Mouse (Mus musculus): Measurements from ENCODE around the gene R3hdm1.

Gene R3hdm1

GRCm38 (mm10) chr1:128282924-128283323 lies 179.8 kb downstream of the R3hdm1 start:
- Histone ChIP-seq H3K4me1 (replicated peaks; ENCODE audit: low read depth, low read length) (peaks cover 16% of the 10 kb centered on the region), H3K36me3 (ENCODE audit: insufficient read depth, low read length) (peaks cover 9% of the 10 kb centered on the region; the same call in 1 of the 2 replicates), H3K27me3 (ENCODE audit: insufficient read depth, low read length) (peaks cover 7% of the 10 kb centered on the region; the same call in 1 of the 2 replicates), H3K4me3 (replicated peaks; ENCODE audit: low read length) (no peak overlapping the region), H3K9me3 (ENCODE audit: low read length) (no peaks in the 10 kb centered on the region)
- no peak for TF ChIP-seq NANOG (IDR thresholded peaks at IDR 0.05; ENCODE audit: borderline replicate concordance, low read length)
- TF ChIP-seq CTCF (conservative IDR thresholded peaks at IDR 0.05; ENCODE audit: low read length), result peak; percentile 32; the same call in 1 of the 2 replicates

GRCm38 (mm10) chr1:128284157-128284690 lies 181.1 kb downstream of the R3hdm1 start:
- Histone ChIP-seq H3K4me1 (replicated peaks; ENCODE audit: low read depth, low read length) (peaks cover 14% of the 10 kb centered on the region; the same call in 1 of the 2 replicates), H3K9me3 (ENCODE audit: low read length) (no peaks in the 10 kb centered on the region), H3K4me3 (replicated peaks; ENCODE audit: low read length) (no peak overlapping the region), H3K27me3 (ENCODE audit: insufficient read depth, low read length) (peaks cover 10% of the 10 kb centered on the region), H3K36me3 (ENCODE audit: insufficient read depth, low read length) (no peaks in the 10 kb centered on the region)
- TF ChIP-seq POU5F1 (IDR thresholded peaks at IDR 0.05; ENCODE audit: borderline replicate concordance, low read length) (no peak), CTCF (conservative IDR thresholded peaks at IDR 0.05; ENCODE audit: low read length) (no peak), NANOG (IDR thresholded peaks at IDR 0.05; ENCODE audit: borderline replicate concordance, low read length) (no peak)

GRCm38 (mm10) chr1:128285136-128285535 lies 182.0 kb downstream of the R3hdm1 start:
- Histone ChIP-seq H3K36me3 (ENCODE audit: insufficient read depth, low read length) (no peaks in the 10 kb centered on the region), H3K4me3 (replicated peaks; ENCODE audit: low read length) (no peak overlapping the region), H3K9me3 (ENCODE audit: low read length) (no peaks in the 10 kb centered on the region), H3K27me3 (ENCODE audit: insufficient read depth, low read length) (peaks cover 10% of the 10 kb centered on the region), H3K4me1 (replicated peaks; ENCODE audit: low read depth, low read length) (peaks cover 14% of the 10 kb centered on the region; the same call in 1 of the 2 replicates)
- TF ChIP-seq POU5F1 (IDR thresholded peaks at IDR 0.05; ENCODE audit: borderline replicate concordance, low read length) (no peak), CTCF (conservative IDR thresholded peaks at IDR 0.05; ENCODE audit: low read length) (no peak), NANOG (IDR thresholded peaks at IDR 0.05; ENCODE audit: borderline replicate concordance, low read length) (no peak)
